ENCODE assay signal across 7 mouse cellular contexts in genomic region chr13:67830911-67831336, GRCm38 (mm10). TPM values are rescaled to one million over a fixed set of nuclear protein-coding genes. Genes with fewer than 3 reads are reported as not detected.
DNase-seq lines count a peak whose midpoint lies in the region; ATAC-seq and TF ChIP-seq lines count a peak whose summit lies in the region.

Gm10037 (plus strand) TSS chr13:67831106.

- peak within 1 kb of the TSS; percentile 51 for H3K9ac ChIP-seq in embryonic facial prominence, embryonic 11.5 days (replicated peaks; ENCODE audit: low read length)
- H3K9ac ChIP-seq in heart, embryonic 12.5 days = peak within 1 kb of the TSS; percentile 65
- H3K9ac ChIP-seq in kidney, embryonic 15.5 days = peak within 1 kb of the TSS; percentile 62
- H3K9ac ChIP-seq in limb, embryonic 13.5 days = peak within 1 kb of the TSS; percentile 66
- H3K9ac ChIP-seq in midbrain, embryonic 12.5 days (replicated peaks) = peak within 1 kb of the TSS; percentile 51

- peaks cover 2% of the 10 kb centered on the region; the same call in 1 of the 2 replicates for H3K4me1 ChIP-seq in bone marrow macrophage, adult 2 months (ENCODE audit: control insufficient read depth, insufficient read depth, low read length)
- H3K4me1 ChIP-seq in embryonic facial prominence, embryonic 11.5 days (ENCODE audit: control insufficient read depth, insufficient read depth, low read length) = no peaks in the 10 kb centered on the region
- H3K4me1 ChIP-seq in heart, embryonic 12.5 days (replicated peaks) = no peaks in the 10 kb centered on the region
- no peaks in the 10 kb centered on the region for H3K4me1 ChIP-seq in kidney, embryonic 15.5 days
- no peaks in the 10 kb centered on the region for H3K4me1 ChIP-seq in limb, embryonic 13.5 days
- 0 out of 2 replicates have a peak, but pooled peaks cover 4% of the 10 kb centered on the region for H3K4me1 ChIP-seq in midbrain, embryonic 12.5 days

- TF ChIP-seq CTCF in bone marrow macrophage, adult 2 months (IDR thresholded peaks at IDR 0.05; ENCODE audit: low read depth, low read length) = no peak

- H3K36me3 ChIP-seq in embryonic facial prominence, embryonic 11.5 days (replicated peaks; ENCODE audit: control insufficient read depth, insufficient read depth, low read depth, low read length) = no peaks in the 10 kb centered on the region
- H3K36me3 ChIP-seq in heart, embryonic 12.5 days = peaks cover 10% of the 10 kb centered on the region
- peaks cover 11% of the 10 kb centered on the region for H3K36me3 ChIP-seq in kidney, embryonic 15.5 days
- H3K36me3 ChIP-seq in limb, embryonic 13.5 days = peaks cover 13% of the 10 kb centered on the region
- peaks cover 11% of the 10 kb centered on the region for H3K36me3 ChIP-seq in midbrain, embryonic 12.5 days

- no peak within 1 kb of the TSS for H3K27ac ChIP-seq in bone marrow macrophage, adult 2 months (ENCODE audit: insufficient read depth, low read depth, low read length)
- no peak within 1 kb of the TSS for H3K27ac ChIP-seq in embryonic facial prominence, embryonic 11.5 days (replicated peaks; ENCODE audit: low read depth, low read length)
- no peak within 1 kb of the TSS for H3K27ac ChIP-seq in heart, embryonic 12.5 days (ENCODE audit: poor library complexity, severe bottlenecking)
- no peak within 1 kb of the TSS for H3K27ac ChIP-seq in kidney, embryonic 15.5 days
- H3K27ac ChIP-seq in limb, embryonic 13.5 days = no peak within 1 kb of the TSS
- H3K27ac ChIP-seq in midbrain, embryonic 12.5 days (replicated peaks) = no peak within 1 kb of the TSS

- WGBS in embryonic facial prominence, embryonic 11.5 days = 2% methylated on average over 14 of the region's 14 CpGs
- 2% methylated on average over 14 of the region's 14 CpGs for WGBS in heart, embryonic 12.5 days
- WGBS in kidney, embryonic 15.5 days = 2% methylated on average over 14 of the region's 14 CpGs
- WGBS in limb, embryonic 13.5 days = 4% methylated on average over 14 of the region's 14 CpGs
- WGBS in midbrain, embryonic 12.5 days = 4% methylated on average over 14 of the region's 14 CpGs

- peak; percentile 75 for ATAC-seq in embryonic facial prominence, embryonic 11.5 days (replicated peaks; ENCODE audit: insufficient number of reproducible peaks, low FRiP score, low TSS enrichment, low read depth)
- peak; percentile 81; the same call in 1 of the 2 replicates for ATAC-seq in heart, embryonic 12.5 days (ENCODE audit: insufficient number of reproducible peaks, low FRiP score)
- peak; percentile 90 for ATAC-seq in kidney, embryonic 15.5 days (replicated peaks; ENCODE audit: low FRiP score)
- ATAC-seq in limb, embryonic 13.5 days (ENCODE audit: low FRiP score, low read depth) = peak; percentile 84
- ATAC-seq in midbrain, embryonic 12.5 days (ENCODE audit: low FRiP score, low read depth) = peak; percentile 77

- H3K4me2 ChIP-seq in embryonic facial prominence, embryonic 11.5 days (ENCODE audit: low read depth, low read length) = peak within 1 kb of the TSS; percentile 49
- peak within 1 kb of the TSS; percentile 79 for H3K4me2 ChIP-seq in heart, embryonic 12.5 days
- peak within 1 kb of the TSS; percentile 63 for H3K4me2 ChIP-seq in kidney, embryonic 15.5 days
- H3K4me2 ChIP-seq in limb, embryonic 13.5 days (replicated peaks) = peak within 1 kb of the TSS; percentile 72
- H3K4me2 ChIP-seq in midbrain, embryonic 12.5 days (replicated peaks) = peak within 1 kb of the TSS; percentile 59

- no peaks in the 10 kb centered on the region for H3K9me3 ChIP-seq in embryonic facial prominence, embryonic 11.5 days (replicated peaks; ENCODE audit: control insufficient read depth, low read length)
- H3K9me3 ChIP-seq in heart, embryonic 12.5 days (replicated peaks) = no peaks in the 10 kb centered on the region
- peaks cover 4% of the 10 kb centered on the region for H3K9me3 ChIP-seq in kidney, embryonic 15.5 days (replicated peaks)
- peaks cover 4% of the 10 kb centered on the region for H3K9me3 ChIP-seq in limb, embryonic 13.5 days
- H3K9me3 ChIP-seq in midbrain, embryonic 12.5 days = 0 out of 2 replicates have a peak, but pooled peaks cover 8% of the 10 kb centered on the region

- H3K27me3 ChIP-seq in embryonic facial prominence, embryonic 11.5 days (ENCODE audit: control insufficient read depth, insufficient read depth, low read length) = no peaks in the 10 kb centered on the region
- no peaks in the 10 kb centered on the region for H3K27me3 ChIP-seq in heart, embryonic 12.5 days (replicated peaks)
- no peaks in the 10 kb centered on the region for H3K27me3 ChIP-seq in kidney, embryonic 15.5 days
- H3K27me3 ChIP-seq in limb, embryonic 13.5 days = no peaks in the 10 kb centered on the region
- no peaks in the 10 kb centered on the region for H3K27me3 ChIP-seq in midbrain, embryonic 12.5 days

- DNase-seq in embryonic facial prominence, embryonic 11.5 days (ENCODE audit: low spot score) = peak; percentile 85
- DNase-seq in skeletal muscle tissue, adult 2 months (ENCODE audit: low read depth, low spot score) = peak; percentile 25

- no peak for TF ChIP-seq POLR2A in bone marrow macrophage, adult 2 months (IDR thresholded peaks at IDR 0.05; ENCODE audit: borderline replicate concordance, low read depth, low read length)

- H3K4me3 ChIP-seq in bone marrow macrophage, adult 2 months (ENCODE audit: insufficient read depth, low read length) = peak within 1 kb of the TSS; percentile 60
- peak within 1 kb of the TSS; percentile 46 for H3K4me3 ChIP-seq in embryonic facial prominence, embryonic 11.5 days (ENCODE audit: low read depth, low read length)
- H3K4me3 ChIP-seq in heart, embryonic 12.5 days = peak within 1 kb of the TSS; percentile 56
- peak within 1 kb of the TSS; percentile 58 for H3K4me3 ChIP-seq in kidney, embryonic 15.5 days (replicated peaks)
- peak within 1 kb of the TSS; percentile 58 for H3K4me3 ChIP-seq in limb, embryonic 13.5 days
- peak within 1 kb of the TSS; percentile 51 for H3K4me3 ChIP-seq in midbrain, embryonic 12.5 days

RNA-seq across cellular contexts. Expression of gene Gm10037, which starts in this region (rescaled TPM):
- polyA plus RNA-seq in bone marrow macrophage, adult 2 months (2012; ENCODE audit: insufficient read depth, insufficient read length, missing spikeins) = 2.1 TPM in 1 of 2 replicates, not detected in the other
- polyA plus RNA-seq in embryonic facial prominence, embryonic 11.5 days (2014; fragmentation: Nextera tagmentation; extraction: Ambion mirVana) = 1.9 and 2.9 TPM in 2 replicates
- 0.64 and 1.5 TPM in 2 replicates for polyA plus RNA-seq in heart, embryonic 12.5 days (2016; fragmentation: Nextera tagmentation; extraction: Ambion mirVana)
- 1.6 and 4.0 TPM in 2 replicates for polyA plus RNA-seq in kidney, embryonic 15.5 days (2015; fragmentation: Nextera tagmentation; extraction: Ambion mirVana)
- 4.0 and 4.2 TPM in 2 replicates for polyA plus RNA-seq in limb, embryonic 13.5 days (2015; fragmentation: Nextera tagmentation; extraction: Ambion mirVana)
- 2.9 and 4.3 TPM in 2 replicates for polyA plus RNA-seq in midbrain, embryonic 12.5 days (2016; fragmentation: Nextera tagmentation; extraction: Ambion mirVana)
